Mouse (Mus musculus): ENCODE data around the gene Cep350.

Cep350 gene

GRCm38 (mm10) chr1:155973068-155973718 lies at the start of gene Cep350:
Cep350 (minus strand) TSS chr1:155973255.
- DNase-seq (ENCODE audit: low spot score) = peak; percentile 97

DNA sequence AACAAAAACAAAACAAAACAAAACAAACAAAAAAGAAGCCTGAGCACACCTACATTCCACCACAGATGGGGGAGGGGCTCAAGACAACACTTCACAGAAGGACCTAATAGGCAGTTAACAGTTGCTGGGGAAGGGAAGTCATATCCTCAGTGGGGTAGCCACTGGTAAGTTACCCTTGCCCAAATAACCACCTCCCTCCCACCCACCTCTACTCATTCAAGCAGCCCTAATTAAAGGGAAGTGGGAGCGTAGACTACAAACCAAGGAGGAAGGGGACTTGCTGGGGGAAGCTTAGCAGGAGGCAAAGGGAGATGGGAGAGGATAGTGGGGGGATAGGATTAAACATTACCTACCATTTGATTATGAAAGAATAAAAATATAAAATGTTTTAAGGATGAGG lies 47.3 kb upstream of the Cep350 start:
- no peak for DNase-seq (ENCODE audit: low spot score)

GRCm38 (mm10) chr1:156019800-156020199 lies 46.7 kb upstream of the Cep350 start:
- DNase-seq (ENCODE audit: low spot score) = no peak

GRCm38 (mm10) chr1:156009003-156009402 lies 35.9 kb upstream of the Cep350 start:
- DNase-seq (ENCODE audit: low spot score) = no peak

- no peak for DNase-seq (ENCODE audit: low spot score)
These were observed 32.9 kb upstream of the Cep350 start for GRCm38 (mm10) chr1:156005906-156006305.

DNA sequence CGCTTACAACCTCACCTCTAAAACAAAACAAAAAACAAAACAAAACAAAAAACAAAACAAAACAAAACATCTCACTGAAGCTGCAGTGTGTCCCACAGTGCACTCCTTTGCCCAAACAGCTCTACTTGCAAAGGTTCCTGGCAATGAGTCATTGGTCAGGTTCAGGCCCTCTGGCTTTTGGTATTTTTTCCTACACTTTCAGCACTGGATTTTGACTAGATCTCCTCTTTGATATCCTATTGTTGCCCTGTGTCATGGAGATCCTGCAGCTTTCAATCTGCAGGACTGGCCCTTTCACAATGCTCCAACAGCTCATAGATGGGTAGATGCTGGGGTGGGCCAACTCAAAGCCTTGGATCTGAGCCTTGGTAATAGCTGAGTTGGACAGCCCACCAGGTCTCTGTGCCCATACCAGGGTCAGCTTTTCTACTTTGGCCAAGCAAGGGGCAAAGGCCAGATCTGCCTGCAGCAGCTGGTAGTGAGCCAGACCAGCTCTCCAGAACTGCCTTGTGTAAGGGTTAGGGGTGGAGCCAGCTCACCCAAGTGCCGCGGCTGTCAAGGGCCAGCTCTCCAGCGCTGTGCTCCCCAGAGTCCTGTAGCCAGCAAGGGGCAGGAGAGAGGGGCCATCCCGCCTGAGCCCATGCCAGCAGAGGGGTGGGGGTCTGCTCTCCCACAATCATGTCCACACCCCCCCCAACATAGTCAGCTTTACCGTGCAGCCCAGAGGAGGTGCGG lies 30.3 kb upstream of the Cep350 start:
- peak; percentile 7 for DNase-seq (ENCODE audit: low spot score)

GRCm38 (mm10) chr1:156002366-156002765 lies 29.3 kb upstream of the Cep350 start:
- no peak for DNase-seq (ENCODE audit: low spot score)

DNA sequence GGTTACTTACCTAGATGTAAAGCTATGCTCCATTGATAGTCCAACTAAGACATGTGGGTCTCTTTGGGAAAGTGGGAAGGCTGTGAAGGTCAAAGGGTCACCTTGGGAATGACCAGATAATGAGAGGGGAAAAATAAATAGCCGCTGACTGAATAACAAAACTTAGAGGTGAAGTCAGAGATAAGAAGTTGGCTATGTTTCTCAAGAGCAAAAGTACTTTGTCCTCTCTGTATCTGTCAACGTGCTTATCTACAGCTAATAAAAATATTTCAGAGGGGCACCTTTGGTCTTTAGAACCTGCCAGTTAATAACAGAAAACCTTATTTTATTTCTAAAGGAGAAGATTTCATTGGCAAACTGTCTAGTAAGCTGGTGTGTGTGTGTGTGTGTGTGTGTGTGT lies 22.6 kb upstream of the Cep350 start:
- DNase-seq (ENCODE audit: low spot score) = no peak

DNA sequence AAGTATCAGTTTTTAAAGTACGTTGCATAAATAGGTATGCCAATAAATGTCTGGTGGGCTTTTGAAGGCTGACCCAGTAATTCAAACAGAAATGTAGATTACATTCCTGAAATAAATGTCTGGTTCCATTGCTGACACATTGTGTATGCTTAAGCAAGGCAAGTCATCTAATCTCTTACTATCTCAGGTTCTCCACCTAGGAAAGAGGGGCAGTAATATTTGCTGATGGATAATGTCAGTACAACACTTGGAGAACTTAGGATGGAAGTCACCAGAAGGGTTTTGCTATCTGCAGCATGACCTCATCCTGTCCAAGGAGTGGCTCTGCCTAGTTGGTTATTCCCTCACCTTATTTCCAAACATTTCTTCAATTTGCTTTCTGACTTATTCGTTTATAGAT lies 21.5 kb upstream of the Cep350 start:
- DNase-seq (ENCODE audit: low spot score) = no peak

GRCm38 (mm10) chr1:155990391-155990790 lies 17.3 kb upstream of the Cep350 start:
- DNase-seq (ENCODE audit: low spot score) = no peak

GRCm38 (mm10) chr1:155989387-155989786 lies 16.3 kb upstream of the Cep350 start:
- DNase-seq (ENCODE audit: low spot score) = no peak

DNA sequence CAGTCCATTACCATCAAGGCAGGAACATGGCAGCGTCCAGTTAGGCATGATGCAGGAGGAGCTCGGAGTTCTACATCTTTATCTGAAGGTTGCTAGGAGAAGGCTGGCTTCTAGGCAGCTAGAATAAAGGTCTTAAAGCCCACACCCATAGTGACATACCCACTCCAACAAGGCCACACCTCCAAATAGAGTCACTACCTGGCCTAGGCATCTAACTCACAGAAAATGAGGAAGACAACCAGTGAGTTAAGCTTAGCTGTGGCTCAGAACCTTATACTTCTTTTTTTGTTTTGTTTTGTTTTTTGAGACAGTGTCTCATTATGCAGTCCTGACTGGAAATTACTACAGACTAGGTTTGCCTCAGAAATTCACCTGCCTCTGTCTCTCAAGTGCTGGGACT lies 14.6 kb upstream of the Cep350 start:
- DNase-seq (ENCODE audit: low spot score) = no peak

DNA sequence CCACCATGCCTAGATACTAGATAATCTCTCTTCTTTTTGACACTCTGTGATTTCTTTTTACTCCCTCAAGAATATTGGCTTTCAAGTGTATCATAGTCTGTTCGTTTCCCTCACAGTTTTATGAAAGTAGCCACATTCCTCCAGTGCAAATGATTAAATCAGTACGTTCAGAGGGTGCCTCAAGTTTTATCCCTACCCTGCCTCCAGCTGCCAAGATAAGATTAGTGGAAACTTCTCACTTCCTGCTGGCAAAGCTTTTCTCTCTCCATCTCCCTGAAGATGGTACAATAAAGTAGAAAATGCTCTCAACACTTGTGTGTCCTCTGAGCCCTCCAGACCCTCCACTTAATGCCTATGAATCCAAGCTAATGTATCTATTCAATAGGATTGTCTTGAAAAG lies 1.9 kb upstream of the Cep350 start:
- no peak for DNase-seq (ENCODE audit: low spot score)

- DNase-seq (ENCODE audit: low spot score) = no peak
These were observed 794 bp upstream of the Cep350 start for GRCm38 (mm10) chr1:155973719-155974379.

DNA sequence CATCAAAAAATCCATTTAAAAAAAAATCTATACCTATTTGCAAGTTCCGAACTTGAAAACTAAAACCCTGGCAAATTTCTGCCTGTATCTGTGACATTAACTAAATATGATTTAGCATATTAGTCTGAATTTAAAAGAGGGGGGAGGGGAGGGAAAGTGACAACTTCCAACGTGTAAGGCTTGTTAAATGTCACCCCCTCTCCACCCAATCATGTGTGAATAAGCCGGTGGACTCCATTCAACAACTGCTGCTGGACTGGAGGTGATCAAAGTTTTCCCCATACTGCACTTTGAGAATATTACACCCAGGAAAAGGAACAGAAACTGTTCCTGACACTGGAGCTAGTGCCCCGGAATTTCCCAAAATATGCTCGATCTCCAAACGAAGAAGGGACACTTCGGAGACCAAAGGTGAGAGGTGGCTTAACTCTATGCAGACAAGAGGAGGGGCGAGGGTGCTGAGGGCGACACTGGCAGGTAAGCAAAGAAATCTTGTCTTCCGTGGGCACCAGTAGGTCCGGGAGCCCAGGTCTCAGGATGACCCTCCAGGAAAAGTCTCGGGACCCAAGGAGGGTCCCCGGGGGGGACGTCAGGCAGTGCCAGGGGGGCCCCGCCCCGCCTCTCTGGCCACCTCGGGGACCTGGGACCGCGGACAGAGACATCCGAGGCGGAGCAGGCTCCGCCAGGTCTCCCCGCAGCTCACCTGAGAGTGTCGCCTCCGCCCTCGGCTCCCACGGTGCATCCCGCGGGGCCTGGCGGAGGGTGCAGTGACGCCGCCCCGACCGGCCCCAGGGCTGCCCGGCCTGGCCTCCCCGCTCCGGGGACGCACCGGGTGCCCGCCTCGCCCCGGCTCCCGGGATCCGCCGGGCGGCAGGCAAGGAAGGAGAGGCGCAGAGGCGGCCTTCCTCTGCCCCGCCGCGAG lies 648 bp downstream of the Cep350 start:
- DNase-seq (ENCODE audit: low spot score) = peak; percentile 4

DNA sequence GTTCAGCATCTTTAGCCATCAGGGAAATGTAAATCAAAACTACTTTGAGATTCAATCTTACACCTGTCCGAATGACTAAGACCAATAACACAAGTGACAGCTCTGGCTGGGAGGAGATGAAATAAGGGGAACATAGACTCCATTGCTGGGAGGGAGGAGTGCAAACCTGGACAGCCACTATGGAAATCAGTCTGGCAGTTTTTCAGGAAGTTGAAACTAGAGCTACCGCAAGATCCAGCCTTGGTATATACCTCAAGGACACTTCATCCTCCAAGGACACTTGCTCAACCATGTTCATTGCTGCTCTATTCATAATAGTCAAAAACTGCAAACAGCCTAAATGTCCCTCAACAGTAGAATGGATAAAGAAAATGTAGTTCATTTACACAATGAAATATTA lies 23.9 kb downstream of the Cep350 start:
- DNase-seq (ENCODE audit: low spot score) = no peak

DNA sequence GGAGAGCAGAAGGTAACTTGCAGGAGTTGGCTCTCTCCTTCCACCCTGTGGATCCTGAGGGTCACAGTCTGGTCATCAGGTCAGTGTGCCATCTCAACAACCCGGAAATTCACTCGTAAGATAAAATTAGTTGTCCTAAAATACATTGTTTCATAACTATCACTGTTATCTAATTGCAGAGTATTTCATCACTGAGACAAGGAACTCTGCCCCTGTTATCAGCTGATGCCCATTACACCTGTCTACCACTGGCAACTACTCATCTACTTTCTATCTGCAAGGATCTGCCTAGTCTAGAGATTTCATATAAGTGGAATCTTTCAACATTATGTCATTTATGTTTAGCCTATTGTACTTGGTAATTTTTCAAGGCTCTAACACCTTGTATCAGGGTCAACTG lies 28.7 kb downstream of the Cep350 start:
- no peak for DNase-seq (ENCODE audit: low spot score)

GRCm38 (mm10) chr1:155937416-155937815 lies 35.6 kb downstream of the Cep350 start:
- no peak for DNase-seq (ENCODE audit: low spot score)

DNA sequence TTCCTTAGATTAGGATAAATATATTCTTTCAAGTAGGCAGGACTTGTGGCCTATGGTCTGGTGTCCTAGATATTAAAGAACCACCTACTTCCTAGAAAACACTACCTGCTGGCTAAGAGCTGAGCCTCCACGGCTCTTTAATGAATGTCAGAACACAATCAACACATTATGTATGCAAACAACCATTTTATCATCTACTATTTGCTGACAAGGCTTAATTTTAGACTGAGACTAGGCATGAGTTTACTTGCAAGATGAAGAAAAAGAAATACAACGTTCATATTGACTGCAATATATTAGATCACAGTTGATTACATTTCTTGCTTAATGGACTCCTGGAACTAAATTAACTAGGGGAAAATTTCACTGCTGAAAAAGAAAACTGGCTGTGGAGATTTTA lies 38.4 kb downstream of the Cep350 start:
- no peak for DNase-seq (ENCODE audit: low spot score)

DNA sequence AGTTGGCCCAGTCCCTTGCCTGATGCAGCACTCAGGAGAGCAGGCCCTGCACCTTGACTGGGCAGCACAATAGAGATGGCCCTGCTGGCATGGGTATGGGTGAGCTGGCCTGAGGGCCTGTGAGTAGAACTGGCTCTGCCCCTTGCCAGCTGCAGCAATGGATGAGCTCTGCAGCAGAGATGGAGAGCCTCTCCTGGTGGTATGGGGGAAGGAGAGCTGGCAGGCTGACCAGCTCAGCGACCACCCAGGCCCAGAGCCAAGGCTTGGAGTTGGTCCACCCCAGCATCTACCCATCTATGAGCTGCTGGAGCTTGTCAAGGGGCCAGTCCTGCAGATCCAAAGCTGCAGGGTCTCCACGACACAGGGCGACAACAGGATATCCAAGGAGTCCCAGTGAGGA lies 69.5 kb downstream of the Cep350 start:
- DNase-seq (ENCODE audit: low spot score) = no peak

DNA sequence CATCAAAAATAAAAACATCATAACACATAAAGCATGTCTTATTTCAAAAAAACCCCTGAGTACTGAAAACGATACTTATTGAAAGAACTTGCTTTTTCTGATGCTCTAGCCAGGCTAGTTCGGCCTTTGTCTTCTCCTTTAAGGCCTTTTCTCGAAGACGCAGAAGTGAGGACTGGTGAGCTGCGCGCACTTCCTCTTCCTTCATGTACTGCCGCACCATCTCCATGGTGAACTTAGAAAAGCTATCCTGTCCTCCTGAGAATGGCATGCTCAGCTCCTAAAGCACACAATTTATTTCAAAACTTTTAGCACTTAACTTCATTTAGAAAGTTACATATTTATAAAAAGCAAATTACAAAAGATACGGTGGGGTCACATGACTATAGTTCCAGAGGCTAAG lies 71.7 kb downstream of the Cep350 start:
- DNase-seq (ENCODE audit: low spot score) = no peak

- DNase-seq (ENCODE audit: low spot score) = no peak
These were observed 78.7 kb downstream of the Cep350 start for GRCm38 (mm10) chr1:155894382-155894781.
